9 mouse cellular contexts compared by ENCODE assay signal in genomic region chr15:56344304-56344932, GRCm38 (mm10).
DNase-seq lines count a peak whose midpoint lies in the region; TF ChIP-seq lines count a peak whose summit lies in the region.
"Had no signal": no experiment of that assay in that cellular context is flagged by ENCODE, and none has a peak within 500 bp of the region (broad histone marks: within the 10 kb centered on the region; RNA-seq: fewer than 3 reads in every experiment).

No protein-coding gene starts in this region.

- TF ChIP-seq POLR2A in cortical plate, adult 2 months (IDR thresholded peaks at IDR 0.05; ENCODE audit: extremely low read depth, insufficient read depth, low read length): no peak

- peak; percentile 47 for TF ChIP-seq CTCF in gastrocnemius, adult 2 months (IDR thresholded peaks at IDR 0.05)
- peak; percentile 23; the same call in 1 of the 2 replicates for TF ChIP-seq CTCF in cortical plate, adult 2 months (IDR thresholded peaks at IDR 0.05; ENCODE audit: extremely low read depth, insufficient read depth, low read length)

- intact Hi-C loops in gastrocnemius, adult 2 months (cut with DNase I): no loop called here

- no peak for DNase-seq in gastrocnemius, adult 2 months
- no peak for DNase-seq in gastrocnemius, postnatal 4 days (ENCODE audit: low spot score in 2 of 2)
- DNase-seq in 416B (ENCODE audit: low read depth): peak; percentile 7
- DNase-seq in mesoderm, embryonic 11.5 days (ENCODE audit: low read depth, low spot score): peak; percentile 47
- no peak for DNase-seq in adrenal gland, postnatal 14 days
- DNase-seq in cerebellum, postnatal 36 days: no peak
- no peak for DNase-seq in gastrocnemius, postnatal 25 days

- no peaks in the 10 kb centered on the region for H3K4me1 ChIP-seq in cortical plate, adult 2 months (ENCODE audit: control insufficient read depth, insufficient read depth, low read length)
- H3K4me1 ChIP-seq: stomach, embryonic 15.5 days had no signal

- no peak overlapping the region for H3K4me3 ChIP-seq in gastrocnemius, adult 2 months
- no peak overlapping the region for H3K4me3 ChIP-seq in cortical plate, adult 2 months (ENCODE audit: insufficient read depth, low read length)
- H3K4me3 ChIP-seq: stomach, embryonic 15.5 days had no signal

- H3K27ac ChIP-seq in gastrocnemius, adult 2 months: no peak overlapping the region
- no peak overlapping the region for H3K27ac ChIP-seq in cortical plate, adult 2 months (ENCODE audit: insufficient read depth, low read length)
- H3K27ac ChIP-seq: stomach, embryonic 15.5 days had no signal

Comparison
In these comparisons a context has a peak if more than half of its experiments do, and no peak if none do; other contexts are left out.
1. DNase-seq: peak in 416B (single experiment) and mesoderm, embryonic 11.5 days (single experiment); none in gastrocnemius, adult 2 months (single experiment), gastrocnemius, postnatal 4 days (0 of 2), adrenal gland, postnatal 14 days (single experiment), cerebellum, postnatal 36 days (0 of 2) and gastrocnemius, postnatal 25 days (single experiment).